ENCODE assay signal across 8 mouse cellular contexts in genomic region chr9:59679678-59680533, GRCm38 (mm10). TPM values are rescaled to one million over a fixed set of nuclear protein-coding genes. Genes with fewer than 3 reads are reported as not detected.
DNase-seq lines count a peak whose midpoint lies in the region; ATAC-seq and TF ChIP-seq lines count a peak whose summit lies in the region.

TSS of gene Gramd2 (plus strand) at chr9:59680144.

- intact Hi-C loops in heart, postnatal 36 days (cut with DNase I), result loop anchor here (2.0 to 5.0 kb wide), 2 partner anchors 43 to 113 kb away; no protein-coding TSS in a partner anchor

- peak; percentile 81 for ATAC-seq in cerebellum, adult (ENCODE audit: insufficient number of reproducible peaks, low FRiP score, low TSS enrichment)
- ATAC-seq in forebrain, embryonic 13.5 days, result peak; percentile 97
- peak; percentile 95 for ATAC-seq in lung, embryonic 16.5 days (ENCODE audit: low read depth)

- peak within 1 kb of the TSS; percentile 70 for H3K4me3 ChIP-seq in ES-Bruce4 (ENCODE audit: low read depth, low read length)
- peak within 1 kb of the TSS; percentile 52 for H3K4me3 ChIP-seq in forebrain, embryonic 13.5 days
- H3K4me3 ChIP-seq in lung, embryonic 16.5 days (ENCODE audit: low read length), result peak within 1 kb of the TSS; percentile 60

- H3K36me3 ChIP-seq in ES-Bruce4 (ENCODE audit: control insufficient read depth, insufficient read depth, low read length, poor library complexity, severe bottlenecking), result peaks cover 33% of the 10 kb centered on the region
- H3K36me3 ChIP-seq in forebrain, embryonic 13.5 days (ENCODE audit: poor library complexity, severe bottlenecking), result peaks cover 48% of the 10 kb centered on the region
- H3K36me3 ChIP-seq in lung, embryonic 16.5 days (ENCODE audit: control insufficient read depth, insufficient read depth, low read length), result peaks cover 22% of the 10 kb centered on the region

- peak within 1 kb of the TSS; percentile 92 for H3K4me2 ChIP-seq in forebrain, embryonic 13.5 days
- H3K4me2 ChIP-seq in lung, embryonic 16.5 days (ENCODE audit: low read depth, low read length), result peak within 1 kb of the TSS; percentile 97

- peak within 1 kb of the TSS; percentile 57 for H3K9ac ChIP-seq in ES-Bruce4 (ENCODE audit: low read depth, poor library complexity, severe bottlenecking)
- H3K9ac ChIP-seq in forebrain, embryonic 13.5 days, result peak within 1 kb of the TSS; percentile 70
- peak within 1 kb of the TSS; percentile 74 for H3K9ac ChIP-seq in lung, embryonic 16.5 days (ENCODE audit: low read length)

- peak; percentile 56 for TF ChIP-seq POLR2A in ES-Bruce4 (IDR thresholded peaks at IDR 0.05; ENCODE audit: insufficient read depth, low read length)

- H3K9me3 ChIP-seq in ES-Bruce4 (replicated peaks; ENCODE audit: control insufficient read depth, insufficient read depth, low read length, poor library complexity, severe bottlenecking), result no peaks in the 10 kb centered on the region
- no peaks in the 10 kb centered on the region for H3K9me3 ChIP-seq in forebrain, embryonic 13.5 days (replicated peaks)
- H3K9me3 ChIP-seq in lung, embryonic 16.5 days (ENCODE audit: control insufficient read depth, low read length), result no peaks in the 10 kb centered on the region

- WGBS in forebrain, embryonic 13.5 days, result 2% methylated on average over 47 of the region's 47 CpGs
- WGBS in lung, embryonic 16.5 days, result 1% methylated on average over 47 of the region's 47 CpGs

- peak; percentile 69 to 70 for DNase-seq in heart, postnatal 36 days
- peak; percentile 92 to 93 for DNase-seq in kidney, postnatal 4 days
- DNase-seq in ovary, postnatal 14 days (ENCODE audit: low spot score), result peak; percentile 69
- DNase-seq in thymus, postnatal 25 days, result peak; percentile 53

- H3K27me3 ChIP-seq in ES-Bruce4 (ENCODE audit: control insufficient read depth, insufficient read depth, low read length, poor library complexity, severe bottlenecking), result no peaks in the 10 kb centered on the region
- H3K27me3 ChIP-seq in forebrain, embryonic 13.5 days, result peaks cover 20% of the 10 kb centered on the region
- peaks cover 5% of the 10 kb centered on the region for H3K27me3 ChIP-seq in lung, embryonic 16.5 days (ENCODE audit: control insufficient read depth, insufficient read depth, low read depth, low read length)

- H3K4me1 ChIP-seq in ES-Bruce4 (ENCODE audit: control insufficient read depth, insufficient read depth, low read length), result no peaks in the 10 kb centered on the region
- peaks cover 15% of the 10 kb centered on the region for H3K4me1 ChIP-seq in forebrain, embryonic 13.5 days
- peaks cover 11% of the 10 kb centered on the region; the same call in 1 of the 2 replicates for H3K4me1 ChIP-seq in lung, embryonic 16.5 days (replicated peaks; ENCODE audit: control insufficient read depth, insufficient read depth, low read length)

- H3K27ac ChIP-seq in ES-Bruce4 (ENCODE audit: insufficient read depth, low read length), result peak within 1 kb of the TSS; percentile 6; the same call in 1 of the 2 replicates
- H3K27ac ChIP-seq in forebrain, embryonic 13.5 days, result no peak within 1 kb of the TSS; the same call in 1 of the 2 replicates
- H3K27ac ChIP-seq in lung, embryonic 16.5 days (ENCODE audit: low read length), result peak within 1 kb of the TSS; percentile 61

- no peak for TF ChIP-seq EP300 in ES-Bruce4 (IDR thresholded peaks at IDR 0.05; ENCODE audit: insufficient read depth, low read depth, low read length)

- TF ChIP-seq CTCF in ES-Bruce4 (IDR thresholded peaks at IDR 0.05; ENCODE audit: low read depth, low read length), result peak; percentile 18

RNA-seq across cellular contexts. Expression of gene Gramd2, which starts in this region (rescaled TPM):
- polyA plus RNA-seq in ES-Bruce4 (2011; ENCODE audit: insufficient read depth, insufficient read length, low read depth, missing spikeins), result 4.5 and 5.2 TPM in 2 replicates
- polyA plus RNA-seq in forebrain, embryonic 13.5 days (2015; fragmentation: Nextera tagmentation; extraction: Ambion mirVana), result 1.3 and 1.8 TPM in 2 replicates
- total RNA-seq in heart, postnatal 36 days (2021), result not detected
- polyA plus RNA-seq in lung, embryonic 16.5 days (2015; fragmentation: Nextera tagmentation; extraction: Ambion mirVana), result 11.0 and 13.2 TPM in 2 replicates

Comparison
In these comparisons a context has a peak if more than half of its experiments do, and no peak if none do; other contexts are left out.
1. Peak in DNase-seq in heart, postnatal 36 days; RNA of the gene not detected or under 1 TPM.